Mouse (Mus musculus) regulatory T cell (primary cell): ENCODE results near the gene Myrf.

Experiments
- in situ Hi-C: fragments of 300-600 bp; cut with MboI, MseI; formaldehyde crosslinking; loops from one replicate; pipeline ENCODE4 v1.15.1; 2025; ENCODE audit warnings: high pct_unique_total_duplicates

Myrf gene

DNA sequence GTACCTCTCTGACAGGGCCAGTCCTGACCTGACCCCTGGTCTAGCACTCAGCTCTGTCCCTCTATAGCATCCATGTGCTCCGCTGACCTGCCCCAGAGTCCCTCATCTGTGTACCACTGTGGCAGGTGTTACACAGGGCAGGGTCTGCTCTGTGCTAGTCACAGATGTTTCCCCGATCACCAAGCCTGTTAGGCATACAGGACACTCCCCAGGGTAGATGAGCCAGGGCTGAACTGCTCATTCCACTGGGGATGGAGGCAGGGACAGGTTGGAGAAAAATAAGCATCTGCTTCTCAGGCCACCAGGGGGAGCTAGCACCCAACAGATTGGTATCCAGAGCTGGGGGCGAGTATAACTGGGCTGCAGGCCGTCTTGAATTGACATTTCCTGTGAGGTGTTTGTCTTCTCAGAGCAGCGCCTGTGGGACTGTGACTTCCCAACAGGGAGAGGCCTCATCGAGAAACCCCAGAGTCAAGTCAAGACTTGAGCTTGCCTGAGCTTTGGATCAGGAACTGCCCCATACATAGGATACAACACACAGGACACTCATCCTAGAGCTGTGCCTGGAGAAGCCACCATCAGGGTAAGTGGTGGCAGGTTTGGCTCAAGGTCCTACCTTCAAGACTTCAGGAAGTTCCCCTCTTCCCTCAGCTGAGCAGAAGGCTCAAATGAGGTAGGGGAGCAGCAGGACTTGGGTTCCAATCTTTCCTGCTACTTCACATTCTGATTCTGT is 17.9 kb upstream of the Myrf start:
- in situ Hi-C loops = loop anchor here (5.0 kb wide), 1 partner anchor 44 kb away; the partner anchor contains the start of gene Dagla

DNA sequence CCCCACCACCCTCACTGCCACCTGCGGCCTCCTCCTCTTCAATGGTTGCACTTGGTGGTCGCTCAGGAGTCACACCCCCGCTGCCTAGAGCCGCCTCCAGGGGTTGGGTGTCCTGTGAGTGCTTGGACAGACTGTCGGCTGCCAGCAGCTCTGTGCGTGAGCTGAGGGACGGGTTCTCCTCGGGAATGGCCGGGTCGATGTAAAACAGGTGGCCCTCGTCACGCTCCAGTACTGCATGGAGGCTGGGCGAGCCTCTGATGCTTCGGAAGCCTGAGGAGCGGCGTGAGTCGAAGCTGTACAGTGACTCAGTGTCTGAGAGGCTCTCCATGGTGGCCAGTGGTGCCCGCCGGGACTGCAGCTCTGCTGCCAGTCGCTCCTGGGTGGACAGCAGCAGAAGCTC is 7.6 kb upstream of the Myrf start:
- in situ Hi-C loops = no loop called here

DNA sequence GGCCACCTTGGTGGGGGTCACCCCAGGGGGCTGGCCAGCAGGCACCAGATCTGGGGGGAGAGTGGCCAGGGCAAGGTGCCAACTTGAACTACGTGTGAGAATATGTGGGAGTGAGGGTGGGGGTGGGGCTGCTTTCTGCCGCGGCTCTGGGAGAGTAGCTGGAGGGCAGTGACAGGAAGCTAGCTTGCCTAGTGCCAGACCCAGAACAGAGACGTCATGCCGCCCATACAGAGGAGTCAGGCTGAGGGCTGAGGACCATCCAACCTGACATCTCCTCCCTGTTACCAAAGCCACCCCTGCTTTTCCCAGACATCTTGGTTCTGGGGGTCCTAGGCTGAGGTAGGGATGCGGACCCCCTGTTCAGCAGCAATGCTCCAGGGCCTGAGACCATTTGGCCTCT is 6.6 kb upstream of the Myrf start:
- in situ Hi-C loops = no loop called here

DNA sequence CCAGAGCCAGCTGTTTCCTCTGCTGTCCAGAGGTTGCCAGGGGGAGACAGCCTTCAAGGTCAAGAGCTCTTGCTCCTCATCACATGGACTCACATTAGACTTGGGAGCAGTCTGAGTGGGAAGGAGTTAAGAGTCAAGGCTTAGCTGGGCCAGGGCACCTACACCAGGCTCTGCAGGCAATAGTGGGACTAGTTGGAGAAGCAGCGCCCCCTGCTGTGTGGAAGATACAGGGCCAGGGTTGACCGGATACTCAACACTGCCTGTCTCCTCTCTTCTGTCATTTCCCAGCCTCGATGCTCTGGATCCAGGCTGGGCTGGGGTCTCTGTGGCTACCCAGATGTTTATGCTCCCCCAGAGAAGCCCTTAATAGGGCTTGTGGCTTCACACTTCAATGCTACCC is 3.6 kb upstream of the Myrf start:
- in situ Hi-C loops = no loop called here

DNA sequence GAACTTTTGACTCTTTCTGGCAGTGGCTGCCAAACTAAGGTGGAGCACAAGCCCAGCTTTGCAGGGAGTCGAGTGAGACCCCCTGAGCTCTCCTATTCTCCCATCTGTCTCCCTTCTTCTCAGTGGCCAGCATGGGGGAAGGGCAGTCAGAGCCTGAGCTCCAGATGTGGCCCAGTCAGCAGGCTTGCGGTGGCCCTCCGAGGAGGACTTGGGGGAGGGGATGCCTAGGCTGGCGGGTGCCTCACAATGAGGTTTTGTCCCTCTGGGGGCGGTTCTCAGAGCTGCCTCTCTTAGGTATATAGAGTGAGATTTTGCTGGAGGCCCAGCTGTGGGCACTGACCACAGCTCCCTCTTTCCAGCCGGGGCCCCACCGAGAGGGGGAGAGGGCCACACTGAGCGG is 2.4 kb upstream of the Myrf start:
- in situ Hi-C loops = no loop called here

DNA sequence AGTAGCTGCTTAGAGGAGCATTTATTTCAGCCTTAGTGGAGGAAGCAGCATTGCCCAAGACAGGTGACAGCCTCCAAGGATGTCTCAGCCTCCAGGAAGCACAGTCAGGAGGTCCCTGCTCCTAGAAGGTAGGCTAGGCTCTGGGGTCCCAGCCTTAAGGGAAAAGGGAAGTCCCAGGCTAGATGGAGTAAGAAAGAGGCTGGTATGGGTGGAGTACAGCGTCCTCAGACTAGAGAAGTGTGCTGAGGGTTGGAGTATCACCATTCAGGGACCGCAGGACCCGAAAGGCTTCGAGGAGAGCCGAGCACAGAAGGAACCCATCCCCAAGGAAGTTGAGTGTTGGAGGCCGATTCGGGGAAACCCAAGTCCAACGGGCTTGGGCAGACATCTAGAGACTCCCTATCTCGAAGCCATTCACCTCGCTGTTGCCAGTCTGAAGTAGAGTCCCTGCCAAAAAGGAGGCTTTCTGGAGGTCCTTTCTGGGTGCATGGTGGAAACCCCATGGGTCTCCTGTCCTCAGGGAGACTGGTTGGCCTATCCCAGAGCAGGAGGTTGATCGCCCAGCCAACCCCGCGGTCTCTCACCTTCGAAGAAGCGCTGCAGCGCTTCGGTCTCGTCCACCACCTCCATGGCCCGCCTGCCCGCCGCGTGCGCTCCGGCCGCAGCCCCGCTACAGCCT is 434 bp downstream of the Myrf start:
- in situ Hi-C loops = no loop called here

DNA sequence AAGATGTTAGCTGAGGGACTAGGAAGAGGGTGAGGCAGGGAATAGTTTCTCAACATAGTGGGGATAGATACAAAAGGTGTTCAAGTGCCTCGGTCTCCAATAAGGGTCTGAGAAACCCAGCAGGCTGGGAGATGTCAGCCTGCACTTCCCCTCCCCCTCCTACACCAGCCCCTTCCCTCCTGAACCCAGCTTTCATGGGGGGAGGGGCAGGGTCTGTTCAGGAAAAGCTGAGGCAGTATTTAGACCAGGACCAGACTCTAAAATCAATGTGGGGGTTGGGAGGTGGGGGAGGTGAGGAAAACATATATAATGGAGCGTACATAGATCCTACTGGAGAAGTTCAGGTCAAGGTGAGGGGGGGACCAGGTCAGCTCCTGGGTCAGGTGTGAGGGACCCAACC is 1.1 kb downstream of the Myrf start:
- in situ Hi-C loops = no loop called here

DNA sequence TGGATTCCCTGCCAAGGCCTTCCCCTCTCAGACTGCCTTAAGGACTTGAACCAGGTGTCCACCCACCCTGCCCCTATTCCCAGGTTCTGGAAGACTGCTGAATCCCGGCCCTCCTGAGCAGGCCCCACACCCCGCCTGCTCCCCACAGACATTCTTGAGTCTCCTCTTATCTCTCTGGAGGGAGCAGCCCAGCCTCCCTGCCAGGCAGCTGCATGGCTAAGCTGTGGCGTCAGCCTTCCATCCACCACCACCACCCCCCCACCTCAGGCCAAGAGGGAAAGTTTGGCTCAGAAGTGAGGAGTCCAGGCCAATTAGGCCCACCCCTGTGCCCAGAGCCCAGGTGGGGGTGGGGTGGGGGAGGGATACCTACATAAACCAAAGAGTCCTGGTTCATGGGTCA is 2.1 kb downstream of the Myrf start:
- in situ Hi-C loops = no loop called here

DNA sequence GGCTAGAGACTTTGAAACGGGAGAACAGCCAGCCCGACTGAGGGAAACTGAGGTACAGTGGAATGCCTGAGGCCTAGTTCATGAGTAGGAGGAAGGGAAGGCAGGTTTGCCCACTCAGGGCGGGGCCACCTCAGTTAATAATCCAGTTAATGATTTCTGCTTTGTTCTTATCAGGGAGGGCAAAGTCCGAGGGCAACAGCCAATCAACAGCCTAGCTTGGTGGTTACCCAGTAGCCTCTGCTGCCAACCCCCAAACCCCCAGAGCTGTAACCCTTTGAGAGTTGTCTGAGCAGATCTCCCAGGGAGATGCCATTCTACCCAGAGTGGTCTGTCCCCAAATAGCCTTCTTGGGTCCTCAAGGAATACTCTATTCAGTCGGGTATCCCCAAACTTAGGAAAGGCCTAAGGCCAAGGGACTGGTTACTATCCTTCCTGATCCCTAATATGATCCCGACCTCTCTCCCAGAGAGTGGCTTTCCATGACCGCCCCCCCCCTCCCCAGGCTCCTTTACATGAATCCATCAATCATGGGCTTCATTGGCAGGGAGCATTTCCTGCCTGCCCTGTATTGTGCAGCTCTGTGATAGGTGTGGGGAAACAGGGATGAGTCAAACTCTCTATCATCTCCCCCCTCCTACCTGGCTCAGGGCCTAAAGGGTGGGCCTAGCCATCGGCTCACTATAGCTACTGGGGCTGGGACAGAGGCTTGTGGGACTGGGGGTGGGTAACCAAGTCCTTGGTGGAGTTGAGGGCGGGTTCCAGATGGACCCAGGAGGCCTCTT is 4.6 kb downstream of the Myrf start:
- in situ Hi-C loops = no loop called here

DNA sequence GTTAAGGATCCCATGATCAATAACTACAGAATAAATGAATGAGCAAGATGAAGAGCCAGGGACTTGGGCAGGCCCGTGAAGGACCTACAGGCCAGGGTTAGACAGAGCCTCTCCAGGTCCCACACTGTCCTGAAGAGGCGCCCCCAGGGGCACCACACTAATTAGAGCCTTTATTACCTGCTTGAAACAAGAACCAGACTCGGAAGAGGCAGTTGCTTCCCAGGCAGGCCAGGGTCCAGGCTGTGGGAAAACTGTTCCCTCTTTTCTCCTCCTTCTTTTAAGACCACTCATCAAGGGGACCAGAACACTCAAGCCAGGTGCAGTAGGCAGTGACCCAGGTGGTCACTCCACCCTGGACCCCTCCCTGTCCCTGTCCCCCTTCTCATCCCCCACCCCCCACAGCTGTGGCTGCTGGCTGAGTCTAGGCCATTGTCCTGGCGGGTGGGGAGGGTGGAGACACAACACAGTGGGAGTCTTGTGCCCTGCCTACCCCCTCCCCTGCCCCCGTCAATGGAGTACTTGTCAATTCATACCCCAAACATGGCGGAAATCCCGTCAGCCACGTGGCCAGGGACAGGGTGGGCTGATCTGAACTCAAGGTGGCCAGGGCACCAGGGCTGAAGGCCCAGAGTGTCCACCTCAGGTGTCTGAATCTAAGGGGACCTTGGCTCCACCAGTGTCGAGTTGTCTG is 8.1 kb downstream of the Myrf start:
- in situ Hi-C loops = no loop called here

DNA sequence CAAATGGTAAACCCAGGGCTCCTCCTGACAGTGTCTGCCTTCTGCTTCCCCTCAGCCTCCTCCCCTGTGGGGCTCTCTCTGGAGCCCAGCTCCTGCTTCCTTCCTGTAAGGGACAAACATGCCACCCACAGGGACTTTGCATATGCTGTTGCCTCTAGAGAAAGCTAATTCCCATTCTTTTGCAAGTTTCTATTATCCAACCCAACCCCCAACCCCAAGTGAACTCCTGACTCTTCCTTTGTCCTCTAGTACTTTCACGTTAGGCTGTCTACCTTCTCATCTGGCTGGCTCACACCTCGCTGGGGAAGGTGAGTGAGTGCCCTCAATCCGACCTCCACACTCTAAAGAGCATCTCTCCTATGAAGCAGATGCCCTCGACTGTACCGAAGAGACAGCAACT is 8.7 kb downstream of the Myrf start:
- in situ Hi-C loops = no loop called here

DNA sequence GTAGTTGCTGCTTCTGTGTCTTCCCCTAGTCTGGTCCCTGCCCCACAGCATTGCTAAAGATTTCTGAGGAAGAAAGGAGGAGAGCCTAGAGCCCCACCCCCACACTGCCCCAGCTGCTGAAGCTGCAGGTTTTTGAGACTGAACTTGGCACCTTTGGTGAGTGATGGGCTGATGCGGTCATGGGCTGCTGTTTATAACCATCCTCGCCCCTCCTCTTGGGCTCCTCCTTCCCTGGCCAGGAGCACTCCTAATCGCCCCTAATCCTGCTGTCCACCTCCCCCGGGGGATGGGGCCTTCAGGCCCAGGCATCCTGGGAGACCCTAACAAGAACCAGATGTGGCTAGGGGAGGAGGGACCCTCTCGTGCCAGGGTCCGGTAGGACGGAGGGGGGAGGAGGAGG is 9.5 kb downstream of the Myrf start:
- in situ Hi-C loops = no loop called here

DNA sequence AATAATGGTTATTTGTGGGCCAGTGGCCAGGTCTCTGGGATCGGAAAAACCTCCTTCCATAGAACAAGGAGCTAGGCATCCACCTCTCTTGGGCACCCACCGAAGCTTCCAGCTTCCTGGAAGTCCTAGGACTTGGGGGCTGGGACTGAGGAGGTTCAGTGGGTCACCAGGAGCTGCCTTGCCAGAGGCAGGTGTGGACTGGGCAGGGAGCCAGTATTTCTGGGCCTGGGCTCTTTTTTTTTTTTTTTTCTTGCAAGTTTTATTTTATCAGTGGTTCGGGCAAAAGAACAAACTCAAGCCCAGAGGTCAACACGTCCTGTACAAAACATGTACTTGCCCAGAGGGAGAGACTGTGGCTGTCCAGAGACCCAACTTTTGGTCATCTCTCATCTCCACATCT is 14.8 kb downstream of the Myrf start:
- in situ Hi-C loops = no loop called here

DNA sequence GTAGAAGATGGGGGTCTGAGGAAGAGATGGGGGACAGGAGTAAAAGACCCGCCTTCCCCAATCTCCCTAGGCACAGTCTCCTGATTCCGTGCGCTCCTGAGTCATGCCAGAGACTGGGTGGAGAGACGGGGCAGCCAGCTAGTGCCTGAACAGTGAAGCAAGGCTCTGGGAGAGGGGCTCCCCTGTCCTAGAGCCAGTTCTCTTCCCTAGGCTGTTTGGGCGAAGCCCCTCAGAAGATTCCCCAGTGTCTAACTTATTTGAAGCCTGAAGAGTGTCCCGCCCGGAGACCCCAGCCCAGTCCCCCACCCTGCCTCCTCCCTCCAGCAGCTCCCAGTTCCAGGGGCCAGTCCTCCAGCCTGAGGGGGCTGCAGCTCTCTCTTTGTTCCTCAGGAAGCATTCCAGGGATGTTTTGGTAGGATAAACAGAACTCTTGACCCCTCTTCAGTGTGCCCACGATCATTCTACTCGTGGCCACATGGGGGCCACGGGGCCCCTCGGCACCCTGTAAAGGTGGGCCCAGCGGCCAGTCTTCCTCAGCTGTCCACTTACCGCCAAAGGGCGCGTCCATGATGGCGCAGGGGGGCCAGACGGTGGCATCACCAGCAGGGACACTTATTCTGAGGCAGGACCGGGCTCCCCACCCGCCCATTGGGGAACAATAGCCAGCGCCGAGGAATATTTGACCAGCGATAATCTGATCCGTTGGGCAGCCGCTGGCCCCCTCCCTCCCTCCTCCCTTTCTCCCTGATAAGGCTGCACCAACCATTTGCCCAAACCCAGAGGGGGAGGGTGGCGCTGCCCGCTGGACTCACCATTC is 15.7 kb downstream of the Myrf start:
- in situ Hi-C loops = no loop called here

DNA sequence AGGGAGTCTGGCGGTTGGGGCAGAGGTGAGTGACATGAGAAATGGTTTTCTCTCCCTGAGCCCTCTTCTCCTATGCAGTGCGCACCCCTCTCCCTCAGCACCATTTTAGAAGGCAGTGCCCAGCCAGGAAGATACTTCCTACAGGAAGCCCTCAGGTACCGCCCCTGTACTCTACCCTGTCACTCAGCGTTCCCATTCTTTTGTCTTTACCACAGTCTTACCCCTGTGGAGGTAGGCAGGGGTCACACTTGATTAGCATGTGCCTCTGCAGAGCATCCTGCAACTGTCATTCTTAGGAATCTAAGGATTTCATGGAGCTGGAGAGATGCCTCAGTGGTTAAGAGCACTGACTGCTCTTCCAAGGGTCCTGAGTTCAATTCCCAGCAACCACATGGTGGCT is 17.0 kb downstream of the Myrf start:
- in situ Hi-C loops = no loop called here

DNA sequence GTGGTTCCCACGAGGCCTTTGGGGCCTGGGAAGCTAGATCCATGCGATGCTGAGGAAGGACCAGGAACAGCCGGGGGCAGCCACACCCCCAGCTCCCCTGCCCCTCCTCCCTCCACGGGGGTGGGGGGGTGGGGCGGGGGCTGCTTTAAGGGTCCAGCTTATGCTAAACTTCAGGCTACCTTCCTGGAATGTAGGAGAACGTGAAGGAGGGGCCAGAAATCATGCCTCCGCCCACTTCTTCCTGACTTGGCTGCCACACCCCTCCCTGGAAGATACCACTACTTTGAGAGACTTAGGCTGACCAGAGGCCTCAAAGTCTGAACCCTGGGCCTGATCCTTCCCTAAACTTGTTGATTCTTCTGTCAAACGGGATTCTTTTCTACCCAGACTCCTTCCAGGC is 17.9 kb downstream of the Myrf start:
- in situ Hi-C loops = no loop called here

DNA sequence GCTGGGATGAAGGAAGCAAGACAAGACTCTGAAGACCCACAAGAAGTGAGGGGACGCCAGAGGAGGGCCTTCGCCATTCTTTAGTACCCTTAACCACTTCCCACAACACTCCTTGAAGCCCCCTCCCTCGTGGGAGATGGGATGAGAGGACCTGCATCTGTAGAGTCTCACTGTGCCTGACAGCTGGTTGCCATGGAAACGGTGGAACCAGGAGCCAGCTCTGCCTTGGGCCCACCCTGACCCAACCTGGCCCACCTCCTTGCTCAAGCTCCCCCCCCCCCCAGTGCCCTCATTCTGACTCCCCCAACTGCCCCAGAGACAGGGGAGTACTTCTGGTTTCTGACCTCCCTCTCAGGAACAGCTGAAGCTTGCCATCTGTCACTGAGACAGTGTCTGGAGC is 19.0 kb downstream of the Myrf start:
- in situ Hi-C loops = no loop called here

DNA sequence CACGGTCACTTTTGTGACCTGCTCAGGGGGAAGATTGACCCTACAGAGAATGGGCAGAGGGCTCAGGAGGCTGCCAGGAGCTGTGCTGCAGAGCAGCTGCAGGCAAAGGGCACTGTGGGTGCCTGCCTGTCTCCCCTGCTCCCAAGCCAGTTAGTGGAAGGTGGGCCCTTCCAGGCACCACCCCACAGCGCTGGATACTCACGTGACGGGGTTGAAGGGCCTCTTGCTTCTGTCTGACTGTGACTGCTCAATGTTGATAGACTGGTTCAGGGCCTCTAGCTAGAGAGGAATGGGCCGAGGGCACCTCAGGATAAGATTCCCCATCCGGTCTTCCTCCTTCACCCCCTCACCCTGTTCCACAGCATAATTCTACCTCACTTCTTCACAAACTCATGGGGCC is 21.0 kb downstream of the Myrf start:
- in situ Hi-C loops = no loop called here

DNA sequence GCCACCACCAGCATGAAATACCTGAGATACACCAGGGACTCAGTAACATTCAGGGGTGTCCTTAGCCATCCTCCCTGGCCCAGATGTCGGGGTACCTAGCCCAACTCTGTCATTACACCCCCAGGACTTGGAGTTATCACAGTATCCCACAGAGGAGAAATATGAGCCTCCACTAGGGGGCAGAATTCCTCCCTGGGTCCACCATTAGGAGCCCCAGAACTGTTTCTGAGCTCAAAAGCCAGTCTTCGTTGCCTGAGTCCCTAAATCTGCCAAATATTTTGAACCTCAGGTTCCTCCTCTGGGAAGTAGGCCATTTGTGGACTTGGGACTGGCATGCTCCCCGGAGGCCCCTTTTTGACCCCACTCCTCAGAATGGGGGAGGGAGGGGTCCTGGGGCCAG is 21.4 kb downstream of the Myrf start:
- in situ Hi-C loops = no loop called here

DNA sequence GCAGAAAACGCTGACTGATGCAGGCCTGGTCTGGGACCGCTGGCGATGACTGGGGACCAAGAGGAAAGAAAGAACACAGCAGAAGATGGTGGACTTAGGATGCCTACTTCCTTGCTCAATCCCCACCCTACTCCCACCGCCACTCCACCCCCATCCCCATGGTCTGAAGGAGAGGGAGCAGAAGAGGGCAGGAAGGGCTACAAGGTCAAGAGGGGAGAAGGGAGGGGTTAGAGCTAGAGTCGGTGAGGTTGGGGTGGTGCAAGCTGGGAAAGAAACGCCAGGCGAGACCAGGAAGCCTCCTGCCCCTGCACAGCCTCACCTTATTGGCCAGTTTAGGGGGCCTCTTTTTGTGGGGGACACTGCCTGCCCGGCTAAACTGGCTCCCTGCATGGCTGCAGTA is 24.4 kb downstream of the Myrf start:
- in situ Hi-C loops = no loop called here

DNA sequence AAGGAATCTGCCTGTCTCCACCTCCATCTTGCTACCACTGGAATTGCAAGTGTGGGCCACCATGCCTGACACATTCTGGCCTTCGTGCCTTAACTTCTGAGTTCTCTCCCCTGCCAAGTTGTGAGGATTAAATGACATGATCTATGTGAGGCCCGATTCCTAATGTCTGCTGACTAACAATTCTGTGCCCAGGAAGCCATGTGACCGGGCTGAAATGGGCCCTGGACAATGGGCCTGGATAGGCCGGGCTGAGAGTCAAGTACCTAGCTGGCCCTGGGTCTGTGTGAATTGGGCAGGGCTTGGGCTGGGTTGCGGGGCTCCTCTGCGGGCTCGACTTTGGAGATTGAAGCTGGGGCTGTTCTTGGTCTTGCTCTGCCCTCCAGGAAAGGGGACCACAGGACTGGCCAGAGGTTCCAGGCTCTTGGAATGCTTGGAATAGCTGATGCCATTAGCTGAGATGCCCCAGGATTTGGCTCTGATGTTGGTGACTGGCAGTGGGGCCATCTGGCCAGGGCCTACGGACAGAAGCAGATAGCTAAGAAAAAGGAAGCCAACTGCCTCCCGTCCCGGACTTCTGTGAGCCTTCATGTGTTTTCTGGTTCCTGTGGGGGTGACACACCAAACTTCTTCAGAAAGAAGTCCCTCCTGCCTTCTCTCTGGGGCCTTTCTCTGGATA is 26.6 kb downstream of the Myrf start:
- in situ Hi-C loops = no loop called here
